Mouse (Mus musculus) brain, embryonic 14.5 days (tissue): ENCODE results near the gene Fam169a.

Experiments
- CTCF ChIP-seq: fragments of 200-500 bp; IDR thresholded peaks from 2 replicates; pipeline ENCODE4 v1.5.1; 2012; ENCODE audit warnings: inconsistent platforms, mild to moderate bottlenecking, moderate library complexity, borderline replicate concordance; ENCODE audit not compliant: insufficient read depth, insufficient read length; ENCODE audit errors: extremely low read depth
- POLR2A ChIP-seq: fragments of 200-500 bp; IDR thresholded peaks from 2 replicates; pipeline ENCODE4 v1.6.1; 2012; ENCODE audit warnings: mild to moderate bottlenecking, inconsistent platforms, borderline replicate concordance; ENCODE audit not compliant: poor library complexity, insufficient read depth, insufficient read length, severe bottlenecking; ENCODE audit errors: extremely low read depth

DNA sequence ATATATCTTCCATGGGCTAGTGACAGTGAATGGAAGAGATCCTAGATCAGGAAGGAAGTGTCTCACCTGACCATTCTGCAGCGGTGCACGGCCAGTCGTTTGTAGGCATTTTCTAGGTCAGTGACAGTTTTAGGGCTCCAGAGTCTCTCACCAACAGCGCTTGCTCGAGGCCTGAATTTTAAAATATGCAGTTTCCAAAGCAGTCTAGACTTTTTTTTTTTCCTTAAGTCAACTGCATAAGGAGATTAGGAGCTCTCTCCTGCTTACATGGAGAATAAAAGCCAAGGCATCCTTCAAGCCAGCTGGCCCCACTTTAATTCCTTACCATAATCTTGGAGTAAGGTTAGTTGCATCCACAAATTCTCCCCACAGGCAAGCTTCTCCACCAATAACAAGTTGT is 109.6 kb downstream of the Fam169a start:
- no peak for TF ChIP-seq CTCF
- TF ChIP-seq POLR2A, result no peak
